Mouse (Mus musculus) embryonic facial prominence, embryonic 10.5 days (tissue): ENCODE measurements at regions not wholly inside any gene's neighbourhood (a gene's known extent, or its start where the extent isn't known, plus 50 kb on each side); places are given as distances from the start of the nearest gene placed in this dataset.

Source experiments
- DNase-seq: peaks from one replicate; pipeline ENCODE4 v3.0.0-alpha.2; 2017; ENCODE audit warnings: low spot score
- H3K27ac ChIP-seq: fragments of 300-500 bp; sonication (generic); replicated peaks from 2 replicates; pipeline ENCODE4 v1.5.1; 2016; ENCODE audit warnings: mild to moderate bottlenecking
- H3K27me3 ChIP-seq: fragments of 300-500 bp; sonication (generic); replicated peaks from 2 replicates; pipeline ENCODE4 v1.6.1; 2016; ENCODE audit warnings: low read depth, mild to moderate bottlenecking; ENCODE audit not compliant: poor library complexity, severe bottlenecking
- H3K36me3 ChIP-seq: fragments of 300-500 bp; sonication (generic); replicated peaks from 2 replicates; pipeline ENCODE4 v1.6.1; 2016; ENCODE audit warnings: mild to moderate bottlenecking, moderate library complexity
- H3K4me1 ChIP-seq: fragments of 300-500 bp; sonication (generic); 2 replicates; pipeline ENCODE4 v1.6.1; 2016
- H3K4me3 ChIP-seq: fragments of 300-500 bp; sonication (generic); 2 replicates; pipeline ENCODE4 v1.5.1; 2016; ENCODE audit warnings: mild to moderate bottlenecking, moderate library complexity
- H3K9me3 ChIP-seq: fragments of 300-500 bp; sonication (generic); 2 replicates; pipeline ENCODE4 v1.6.1; 2016; ENCODE audit warnings: mild to moderate bottlenecking
- WGBS: fragments of 180-500 bp; shearing (Covaris S2); methylation state at CpG from one replicate; pipeline ENCODE4 v1.1.7; 2016; 5-methylcytosine and 5-hydroxymethylcytosine counted together

DNA sequence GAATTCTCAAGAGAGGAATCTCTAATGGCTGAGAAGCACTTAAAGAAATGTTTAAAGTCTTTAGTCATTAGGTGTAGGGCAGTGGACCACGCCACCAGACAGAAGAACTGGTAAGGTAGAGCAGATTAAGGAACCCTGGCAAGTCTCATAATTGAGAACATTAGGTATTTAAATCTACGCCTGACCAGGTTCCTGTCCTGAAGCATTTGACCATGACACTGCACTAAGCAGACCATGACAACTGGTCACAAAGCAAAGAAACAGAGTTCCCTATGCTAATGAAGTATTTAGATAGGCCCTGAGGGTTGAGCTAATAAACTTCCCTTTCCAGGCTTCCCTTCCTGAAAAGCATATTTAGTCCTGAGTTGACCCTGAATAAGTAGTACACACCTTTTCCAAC lies 562.3 kb downstream of the Cdh11 start:
- H3K36me3 ChIP-seq = no peaks in the 10 kb centered on the region
- DNase-seq = no peak
- no peak overlapping the region for H3K27ac ChIP-seq
- no peaks in the 10 kb centered on the region for H3K27me3 ChIP-seq
- H3K4me1 ChIP-seq = no peaks in the 10 kb centered on the region
- 82% methylated on average over 2 of the region's 2 CpGs for WGBS
- peaks cover 5% of the 10 kb centered on the region; the same call in 1 of the 2 replicates for H3K9me3 ChIP-seq
- H3K4me3 ChIP-seq = no peak overlapping the region

DNA sequence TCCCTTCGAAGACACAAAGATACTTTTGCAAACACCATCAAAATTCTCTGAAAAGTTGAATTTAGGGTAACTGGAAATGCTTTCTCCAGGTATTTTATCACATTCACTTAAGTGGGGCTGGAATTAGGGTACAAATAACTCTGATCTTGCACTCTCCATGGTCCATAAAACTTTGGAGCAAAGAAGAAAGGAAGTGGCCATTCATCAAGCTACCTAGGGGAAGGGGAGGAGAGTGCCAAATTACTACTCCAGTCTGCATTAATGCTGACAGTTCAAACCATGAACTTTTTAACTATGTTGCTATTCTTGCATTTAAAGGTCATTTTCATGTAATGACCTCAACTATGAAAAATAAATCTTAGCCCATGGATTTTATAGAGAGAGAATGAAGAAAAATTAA lies 579.8 kb downstream of the Cdh11 start:
- 89% methylated on average over 1 of the region's 1 CpGs for WGBS
- Histone ChIP-seq H3K4me1 (0 out of 2 replicates have a peak, but pooled peaks cover 5% of the 10 kb centered on the region), H3K27me3 (no peaks in the 10 kb centered on the region), H3K36me3 (no peaks in the 10 kb centered on the region), H3K4me3 (no peak overlapping the region), H3K9me3 (no peaks in the 10 kb centered on the region), H3K27ac (no peak overlapping the region)
- no peak for DNase-seq

DNA sequence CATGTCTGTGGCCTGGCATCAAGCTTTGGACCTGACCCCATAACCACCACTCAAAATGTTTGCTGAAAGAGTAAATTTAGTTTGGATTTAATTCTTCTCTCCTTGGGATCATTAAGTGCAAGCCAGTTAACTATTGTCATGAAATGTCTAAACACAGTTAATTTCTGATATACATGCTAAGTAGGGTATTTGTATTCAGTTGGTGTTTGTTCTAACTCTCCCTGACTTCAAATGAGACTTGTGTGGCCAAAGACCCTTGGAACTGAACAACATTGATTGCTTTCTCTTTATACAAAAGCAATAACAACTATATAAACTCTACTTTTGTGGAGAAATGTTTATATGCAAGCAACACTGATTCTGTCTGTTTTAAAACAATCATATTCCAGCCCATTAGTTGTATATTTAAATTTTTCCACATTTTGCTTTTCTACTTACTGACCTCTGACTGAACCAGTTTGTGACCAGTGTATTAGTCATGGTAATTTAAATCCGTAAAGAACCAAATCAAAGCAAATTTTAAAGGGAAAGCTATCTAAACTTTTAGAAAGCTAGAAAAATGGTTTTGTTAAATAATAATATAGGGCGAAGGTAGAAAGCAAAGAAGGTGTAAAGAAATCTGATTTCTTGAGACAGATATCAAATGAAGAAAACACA lies 625.8 kb downstream of the Cdh11 start:
- Histone ChIP-seq H3K4me1 (no peaks in the 10 kb centered on the region), H3K36me3 (no peaks in the 10 kb centered on the region), H3K4me3 (no peak overlapping the region), H3K27me3 (no peaks in the 10 kb centered on the region), H3K27ac (no peak overlapping the region), H3K9me3 (no peaks in the 10 kb centered on the region)
- WGBS = 76% methylated on average over 2 of the region's 2 CpGs
- DNase-seq = no peak

DNA sequence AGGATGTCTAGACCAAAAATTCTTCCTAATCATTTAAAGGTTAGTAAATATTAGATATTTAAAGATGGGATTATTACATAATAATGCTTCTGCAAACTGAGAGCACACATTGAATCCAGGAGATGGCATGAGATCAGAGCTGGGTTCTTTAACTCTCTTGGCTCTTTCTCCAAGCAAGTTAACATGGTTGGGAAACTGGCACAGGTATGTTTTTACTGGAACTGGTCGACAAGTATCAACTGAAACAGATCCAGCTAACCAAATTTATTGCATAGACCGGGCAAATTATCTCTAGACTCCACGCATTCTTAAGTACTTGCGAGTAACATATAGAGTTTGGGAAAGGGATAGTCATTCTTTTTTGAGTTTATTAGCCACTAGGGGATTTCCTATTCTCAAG lies 666.8 kb downstream of the Cdh11 start:
- Histone ChIP-seq H3K4me3 (no peak overlapping the region), H3K9me3 (no peaks in the 10 kb centered on the region), H3K27me3 (no peaks in the 10 kb centered on the region), H3K36me3 (no peaks in the 10 kb centered on the region), H3K4me1 (no peaks in the 10 kb centered on the region), H3K27ac (no peak overlapping the region)
- no peak for DNase-seq
- 89% methylated on average over 4 of the region's 4 CpGs for WGBS

DNA sequence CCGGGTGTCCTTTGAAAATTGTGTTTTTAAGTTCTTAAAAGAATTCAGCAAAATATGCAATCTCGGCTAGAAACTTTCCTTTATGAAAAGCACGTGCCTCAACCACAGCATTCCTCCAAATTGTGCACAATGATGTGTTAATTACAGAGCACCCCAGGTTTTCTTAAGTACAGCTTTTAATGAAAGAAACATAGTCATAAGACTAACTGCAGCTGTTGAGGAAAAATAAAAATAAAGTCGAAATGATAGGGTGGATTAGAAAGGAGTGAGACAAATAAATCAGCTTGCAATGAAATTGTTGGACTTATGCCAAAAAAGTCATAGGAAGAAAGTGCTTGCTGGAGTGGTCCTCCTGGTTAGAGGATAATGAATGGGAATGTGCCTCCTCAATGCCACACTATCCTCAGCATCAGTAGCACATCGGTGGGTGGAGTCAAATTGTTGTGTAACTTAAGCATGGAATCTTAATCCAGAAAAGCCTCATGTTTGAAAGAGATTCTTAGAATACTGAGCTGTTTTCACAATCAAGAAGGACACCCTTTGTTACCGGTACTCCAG lies 668.5 kb downstream of the Cdh11 start:
- Histone ChIP-seq H3K4me1 (no peaks in the 10 kb centered on the region), H3K27me3 (no peaks in the 10 kb centered on the region), H3K36me3 (no peaks in the 10 kb centered on the region), H3K27ac (no peak overlapping the region), H3K9me3 (no peaks in the 10 kb centered on the region), H3K4me3 (no peak overlapping the region)
- DNase-seq = no peak
- WGBS = 87% methylated on average over 6 of the region's 6 CpGs

DNA sequence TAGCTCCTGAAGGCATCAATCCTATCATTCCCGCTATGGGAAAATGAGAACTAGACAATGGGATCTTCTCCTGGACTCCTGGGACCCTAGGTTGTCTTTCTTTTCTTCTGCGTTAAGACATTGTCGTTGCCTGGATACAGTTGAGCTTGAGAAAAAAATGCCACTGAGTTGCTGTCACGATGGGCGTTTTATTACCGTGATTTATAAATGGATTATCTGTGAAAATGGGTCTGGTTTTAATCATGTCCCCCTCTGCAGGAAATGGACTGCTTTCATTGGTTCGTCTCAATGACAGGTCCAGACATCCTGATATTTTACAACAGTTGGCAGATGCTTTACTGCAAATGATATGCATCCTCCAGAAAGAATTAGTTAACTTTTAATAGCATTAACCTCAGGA lies 681.7 kb downstream of the Cdh11 start:
- WGBS = 64% methylated on average over 7 of the region's 7 CpGs
- no peaks in the 10 kb centered on the region for H3K36me3 ChIP-seq
- no peaks in the 10 kb centered on the region for H3K9me3 ChIP-seq
- DNase-seq = no peak
- H3K4me1 ChIP-seq = no peaks in the 10 kb centered on the region
- H3K27me3 ChIP-seq = no peaks in the 10 kb centered on the region
- H3K27ac ChIP-seq = no peak overlapping the region
- no peak overlapping the region for H3K4me3 ChIP-seq

DNA sequence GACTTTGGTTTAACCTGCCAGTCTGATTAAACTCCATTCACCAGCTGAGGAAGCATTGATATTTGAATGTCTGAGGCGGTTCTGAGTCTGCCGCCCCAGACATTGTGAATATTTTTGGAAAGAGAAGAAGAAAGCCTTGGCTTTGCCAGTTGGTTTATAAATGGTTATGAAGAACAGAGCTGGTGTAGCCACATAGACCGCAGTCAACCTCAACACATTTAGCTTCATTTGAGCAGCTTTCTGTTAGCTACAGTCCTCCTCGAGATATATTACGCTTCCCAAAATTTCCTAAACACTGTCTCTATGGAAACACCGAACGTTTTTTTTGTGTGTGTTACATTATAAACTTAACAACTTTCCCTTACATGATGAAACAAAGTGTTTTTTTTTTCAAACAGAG lies 688.7 kb downstream of the Cdh11 start:
- DNase-seq = no peak
- Histone ChIP-seq H3K27ac (no peak overlapping the region), H3K27me3 (no peaks in the 10 kb centered on the region), H3K4me3 (no peak overlapping the region), H3K4me1 (no peaks in the 10 kb centered on the region), H3K36me3 (no peaks in the 10 kb centered on the region), H3K9me3 (no peaks in the 10 kb centered on the region)
- 90% methylated on average over 7 of the region's 7 CpGs for WGBS

DNA sequence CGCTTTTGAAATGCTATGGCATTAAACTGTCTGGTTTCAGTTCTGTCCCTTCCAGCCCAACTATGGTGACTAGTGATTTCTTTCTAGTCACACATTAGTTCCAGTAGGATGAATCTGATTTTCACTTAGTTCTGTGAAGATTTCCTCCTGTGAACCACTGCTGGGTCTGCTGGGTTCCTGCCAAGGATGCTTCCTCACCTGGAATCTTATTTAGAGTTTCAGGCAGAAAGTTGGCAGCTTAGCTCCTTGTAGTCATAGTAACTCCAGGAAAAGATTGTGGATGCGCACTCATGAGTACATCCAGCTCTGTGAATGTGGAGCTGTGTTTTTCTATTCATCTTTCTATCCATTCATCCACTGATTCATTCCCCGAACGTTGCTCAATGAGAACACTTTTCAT lies 699.5 kb downstream of the Cdh11 start:
- 91% methylated on average over 4 of the region's 4 CpGs for WGBS
- DNase-seq = no peak
- H3K4me1 ChIP-seq = no peaks in the 10 kb centered on the region
- no peaks in the 10 kb centered on the region for H3K36me3 ChIP-seq
- no peak overlapping the region for H3K4me3 ChIP-seq
- no peaks in the 10 kb centered on the region for H3K9me3 ChIP-seq
- no peak overlapping the region for H3K27ac ChIP-seq
- H3K27me3 ChIP-seq = no peaks in the 10 kb centered on the region

DNA sequence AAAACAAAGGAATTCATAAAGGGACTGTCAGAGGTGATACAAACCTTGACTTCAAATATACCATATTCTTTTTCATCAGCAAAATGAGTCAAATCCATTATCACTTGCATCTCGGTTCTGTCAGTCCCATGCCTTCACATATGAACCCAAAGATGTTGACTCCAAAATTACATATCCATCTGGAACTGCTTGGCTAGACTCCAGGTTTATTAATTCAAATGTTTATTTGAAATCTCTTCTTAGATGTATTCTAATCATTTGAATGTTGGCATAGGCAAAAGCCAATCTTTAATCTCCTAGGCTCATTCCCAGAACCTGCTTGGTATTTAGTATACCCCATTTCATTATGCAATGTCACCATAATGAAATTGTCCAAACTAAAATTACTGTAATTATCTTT lies 709.8 kb downstream of the Cdh11 start:
- 82% methylated on average over 1 of the region's 1 CpGs for whole genome bisulfite sequencing
- no peak overlapping the region for H3K4me3 ChIP-seq
- no peak overlapping the region for H3K27ac ChIP-seq
- H3K9me3 ChIP-seq = no peaks in the 10 kb centered on the region
- H3K36me3 ChIP-seq = no peaks in the 10 kb centered on the region
- no peak for DNase-seq
- H3K27me3 ChIP-seq = no peaks in the 10 kb centered on the region
- no peaks in the 10 kb centered on the region for H3K4me1 ChIP-seq

DNA sequence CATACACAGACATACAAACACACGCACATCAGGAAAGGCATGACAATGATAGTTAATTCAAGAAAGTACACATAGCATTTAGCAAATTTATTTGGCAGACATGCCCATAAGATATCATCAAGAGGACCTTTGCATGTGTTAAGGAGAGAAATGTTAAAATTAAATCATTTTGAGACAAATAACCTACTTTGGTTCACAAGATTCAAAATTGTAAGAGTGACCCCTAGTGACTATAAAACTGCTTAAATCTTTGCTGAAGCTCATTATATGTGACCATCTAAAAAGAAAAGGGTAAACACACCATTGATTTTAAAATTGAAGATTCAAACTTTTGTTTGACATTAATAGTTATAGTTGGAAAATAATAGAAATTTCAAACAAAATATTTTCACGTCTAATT lies 721.3 kb downstream of the Cdh11 start:
- H3K4me3 ChIP-seq = no peak overlapping the region
- no peaks in the 10 kb centered on the region for H3K9me3 ChIP-seq
- H3K4me1 ChIP-seq = no peaks in the 10 kb centered on the region
- no peak overlapping the region for H3K27ac ChIP-seq
- no peak for DNase-seq
- 89% methylated on average over 2 of the region's 2 CpGs for WGBS
- no peaks in the 10 kb centered on the region for H3K27me3 ChIP-seq
- no peaks in the 10 kb centered on the region for H3K36me3 ChIP-seq

DNA sequence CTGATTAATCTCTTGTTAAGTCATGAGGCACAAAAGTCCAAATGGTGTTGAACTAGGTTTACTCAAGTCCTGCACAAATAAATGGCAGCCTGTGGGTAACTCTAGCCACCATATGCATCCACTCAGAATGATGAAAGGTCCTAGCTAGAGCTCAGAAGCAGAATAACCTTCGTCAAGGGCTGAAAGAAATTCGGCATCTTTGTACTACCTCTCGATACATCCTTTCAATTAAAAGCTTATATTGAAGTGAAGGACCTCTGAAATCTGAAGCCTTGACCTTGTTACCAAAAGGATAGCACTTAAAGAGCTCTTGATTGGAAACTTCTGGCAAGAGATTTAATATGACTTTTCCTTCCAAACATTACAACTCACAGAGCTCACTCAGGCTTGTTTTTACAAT lies 732.0 kb downstream of the Cdh11 start:
- H3K27ac ChIP-seq = no peak overlapping the region
- H3K9me3 ChIP-seq = no peaks in the 10 kb centered on the region
- no peaks in the 10 kb centered on the region for H3K36me3 ChIP-seq
- no peaks in the 10 kb centered on the region for H3K4me1 ChIP-seq
- H3K27me3 ChIP-seq = no peaks in the 10 kb centered on the region
- 52% methylated on average over 3 of the region's 3 CpGs for WGBS
- H3K4me3 ChIP-seq = no peak overlapping the region
- DNase-seq = peak; percentile 22

DNA sequence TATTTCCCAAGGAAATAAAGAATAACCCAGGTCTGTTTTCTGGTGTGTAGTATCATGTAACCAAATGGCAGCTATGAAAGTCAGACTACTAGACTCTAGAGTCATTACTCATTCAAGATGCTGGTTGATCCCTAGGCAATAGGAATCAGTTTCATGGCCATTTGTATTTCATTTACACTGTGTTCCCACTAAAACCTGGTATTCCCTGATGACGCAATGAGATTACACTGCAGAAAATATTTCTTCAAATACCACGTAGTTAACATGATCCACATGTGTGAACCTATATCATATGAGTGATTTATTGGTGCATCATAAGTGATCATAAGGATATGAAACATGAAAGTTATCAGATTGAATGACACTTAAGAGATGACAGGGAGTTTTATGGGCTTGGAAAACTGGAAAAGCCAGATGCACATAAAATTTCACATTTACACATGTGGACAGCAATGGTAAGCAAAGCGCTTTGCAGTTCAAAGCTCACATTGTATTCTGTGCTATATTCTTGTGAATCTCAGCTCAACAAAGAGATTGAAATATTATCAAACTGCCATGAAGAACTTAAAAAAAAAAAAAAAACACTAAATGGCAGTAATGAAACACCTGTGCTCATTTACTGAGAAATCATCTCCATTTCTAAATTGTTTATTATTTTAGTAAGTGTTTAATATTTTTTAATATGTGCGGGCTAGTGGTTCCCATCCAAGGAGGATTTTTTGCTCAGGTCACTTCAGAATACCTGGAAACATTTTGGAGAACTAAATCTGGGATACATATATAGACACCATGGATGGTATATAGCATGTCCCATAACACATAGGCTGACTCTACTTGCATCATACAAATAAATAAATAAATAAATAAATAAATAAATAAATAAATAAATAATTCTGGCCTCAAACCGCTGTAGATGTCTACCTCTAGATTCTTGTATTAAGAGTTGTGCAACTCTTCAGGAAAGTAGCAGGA lies 758.2 kb downstream of the Cdh11 start:
- Histone ChIP-seq H3K9me3 (no peaks in the 10 kb centered on the region), H3K27ac (no peak overlapping the region), H3K4me1 (no peaks in the 10 kb centered on the region), H3K4me3 (no peak overlapping the region), H3K27me3 (no peaks in the 10 kb centered on the region), H3K36me3 (no peaks in the 10 kb centered on the region)
- WGBS = 84% methylated on average over 5 of the region's 5 CpGs
- DNase-seq = no peak

DNA sequence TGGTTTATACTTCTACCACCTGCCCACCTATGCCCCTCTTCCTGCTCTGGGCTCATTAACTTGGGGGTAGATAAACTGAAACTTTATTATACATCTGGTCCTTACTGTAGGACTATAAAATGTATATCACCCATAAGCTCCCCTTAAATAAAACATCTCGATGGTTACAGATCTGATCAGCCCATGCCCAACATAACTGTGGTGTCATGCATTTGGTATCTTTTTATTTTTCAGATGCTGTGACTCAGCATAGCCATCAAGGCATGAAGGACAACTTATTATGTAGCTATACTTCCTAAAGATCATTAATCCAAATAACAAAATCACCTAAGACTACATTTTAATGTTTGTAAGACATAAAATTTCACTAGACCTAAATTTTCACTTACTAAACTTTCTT lies 761.0 kb downstream of the Cdh11 start:
- Histone ChIP-seq H3K4me3 (no peak overlapping the region), H3K27me3 (no peaks in the 10 kb centered on the region), H3K27ac (no peak overlapping the region), H3K4me1 (no peaks in the 10 kb centered on the region), H3K36me3 (no peaks in the 10 kb centered on the region), H3K9me3 (no peaks in the 10 kb centered on the region)
- 78% methylated on average over 1 of the region's 1 CpGs for WGBS
- DNase-seq = no peak
